Mouse (Mus musculus): ENCODE results near the gene M1ap. TPM values are rescaled to one million over a fixed set of nuclear protein-coding genes. Genes with fewer than 3 reads are reported as not detected.

Gene M1ap
- total and polyA plus RNA-seq, 2 experiments from 2014 or later = 1.2 TPM; not detected in 1

DNA sequence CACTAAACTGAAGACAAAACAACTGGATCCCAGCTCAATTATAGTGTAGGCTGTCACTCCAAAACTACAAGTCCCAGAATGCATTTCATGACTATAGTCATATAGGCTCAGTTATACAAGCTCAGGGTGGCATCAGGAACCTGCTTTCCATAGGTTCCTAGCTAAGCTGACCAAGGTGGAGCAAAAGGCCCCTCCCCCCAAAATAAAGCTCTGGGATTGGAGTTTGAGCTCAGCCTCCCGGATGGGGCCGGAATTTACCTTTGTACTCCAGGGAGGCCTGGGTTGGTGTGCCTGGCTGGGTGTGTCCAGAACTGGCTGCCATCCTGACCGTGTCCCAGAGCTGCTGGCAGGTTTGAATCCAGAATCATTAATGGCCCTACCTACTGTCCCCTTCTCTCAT is 111.1 kb downstream of the M1ap start, which contains the start of gene Dqx1:
Gene Dqx1 (plus strand): TSS at position 55 of the 400 bp plus-strand sequence.
- Histone ChIP-seq H3K9ac (replicated peaks; ENCODE audit: low read length, poor library complexity, severe bottlenecking) (no peak within 1 kb of the TSS), H3K4me1 (ENCODE audit: insufficient read depth, low read length) (peaks cover 10% of the 10 kb centered on the region), H3K36me3 (ENCODE audit: insufficient read depth, low read length) (peaks cover 8% of the 10 kb centered on the region), H3K9me3 (ENCODE audit: low read length) (no peaks in the 10 kb centered on the region), H3K27ac (ENCODE audit: low read depth, low read length) (no peak within 1 kb of the TSS), H3K4me2 (ENCODE audit: low read depth, low read length, poor library complexity, severe bottlenecking) (no peak within 1 kb of the TSS), H3K27me3 (ENCODE audit: insufficient read depth, low read length) (peaks cover 9% of the 10 kb centered on the region; the same call in 1 of the 2 replicates), H3K4me3 (ENCODE audit: low read depth, low read length) (no peak within 1 kb of the TSS)
- DNase-seq (ENCODE audit: low spot score) (peak; percentile 51), ATAC-seq (ENCODE audit: low FRiP score) (no peak)
- TF ChIP-seq CTCF (IDR thresholded peaks at IDR 0.05) = no peak
- 56% methylated on average over 3 of the region's 3 CpGs for WGBS

DNA sequence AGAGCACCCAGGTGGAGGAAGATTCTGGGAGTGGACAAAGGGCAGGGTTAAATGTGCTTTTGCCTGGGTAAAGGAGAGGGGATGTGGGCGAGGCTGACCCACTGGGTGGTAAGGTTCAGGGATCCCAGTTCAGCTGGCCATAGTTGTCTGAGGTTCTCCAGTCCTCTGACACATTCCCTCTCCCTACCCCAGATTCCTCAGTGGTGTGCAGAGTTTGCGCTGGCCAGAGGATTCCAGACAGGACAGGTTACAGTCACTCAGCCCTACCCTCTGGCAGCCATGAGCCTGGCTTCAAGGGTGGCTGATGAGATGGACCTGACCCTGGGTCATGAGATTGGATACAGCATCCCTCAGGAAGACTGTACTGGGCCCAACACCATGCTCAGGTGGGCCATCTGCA is 112.0 kb downstream of the M1ap start:
- ATAC-seq (ENCODE audit: low FRiP score) = no peak
- Histone ChIP-seq H3K27me3 (ENCODE audit: insufficient read depth, low read length) (peaks cover 18% of the 10 kb centered on the region), H3K4me2 (ENCODE audit: low read depth, low read length, poor library complexity, severe bottlenecking) (no peak overlapping the region), H3K4me1 (ENCODE audit: insufficient read depth, low read length) (peaks cover 10% of the 10 kb centered on the region), H3K27ac (ENCODE audit: low read depth, low read length) (no peak overlapping the region), H3K9me3 (ENCODE audit: low read length) (no peaks in the 10 kb centered on the region), H3K9ac (replicated peaks; ENCODE audit: low read length, poor library complexity, severe bottlenecking) (no peak overlapping the region), H3K36me3 (ENCODE audit: insufficient read depth, low read length) (peaks cover 8% of the 10 kb centered on the region), H3K4me3 (ENCODE audit: low read depth, low read length) (no peak overlapping the region)
- 70% methylated on average over 2 of the region's 2 CpGs for WGBS
- no peak for DNase-seq (ENCODE audit: low spot score)
- no peak for TF ChIP-seq CTCF (IDR thresholded peaks at IDR 0.05)

DNA sequence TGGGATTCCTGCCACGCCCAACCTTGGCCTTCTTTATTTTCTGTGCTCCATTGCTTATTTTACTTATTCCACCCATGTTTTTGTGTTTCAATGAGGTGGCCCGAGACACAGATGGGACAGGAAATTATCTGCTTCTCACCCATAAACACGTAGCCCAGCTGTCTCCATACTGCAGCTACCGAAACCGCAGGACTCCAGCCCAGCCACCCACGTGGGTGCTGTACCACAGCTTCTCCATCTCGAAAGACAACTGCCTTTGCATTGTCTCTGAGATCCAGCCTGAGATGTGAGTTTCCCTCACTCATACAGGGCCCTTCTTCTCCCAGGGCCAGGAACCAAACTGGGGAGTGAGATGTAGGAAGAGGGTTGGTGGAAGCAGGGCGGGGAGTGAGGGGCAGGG is 119.3 kb downstream of the M1ap start:
- WGBS = 43% methylated on average over 8 of the region's 8 CpGs
- H3K4me3 ChIP-seq (ENCODE audit: low read depth, low read length) = no peak overlapping the region
- peaks cover 78% of the 10 kb centered on the region for H3K27me3 ChIP-seq (ENCODE audit: insufficient read depth, low read length)
- H3K4me1 ChIP-seq (ENCODE audit: insufficient read depth, low read length) = peaks cover 3% of the 10 kb centered on the region; the same call in 1 of the 2 replicates
- no peaks in the 10 kb centered on the region for H3K36me3 ChIP-seq (ENCODE audit: insufficient read depth, low read length)
- ATAC-seq (ENCODE audit: low FRiP score) (no peak), DNase-seq (ENCODE audit: low spot score) (no peak)
- TF ChIP-seq CTCF (IDR thresholded peaks at IDR 0.05) = no peak
- no peak overlapping the region for H3K27ac ChIP-seq (ENCODE audit: low read depth, low read length)
- no peaks in the 10 kb centered on the region for H3K9me3 ChIP-seq (ENCODE audit: low read length)
- no peak overlapping the region for H3K4me2 ChIP-seq (ENCODE audit: low read depth, low read length, poor library complexity, severe bottlenecking)
- no peak overlapping the region for H3K9ac ChIP-seq (replicated peaks; ENCODE audit: low read length, poor library complexity, severe bottlenecking)

DNA sequence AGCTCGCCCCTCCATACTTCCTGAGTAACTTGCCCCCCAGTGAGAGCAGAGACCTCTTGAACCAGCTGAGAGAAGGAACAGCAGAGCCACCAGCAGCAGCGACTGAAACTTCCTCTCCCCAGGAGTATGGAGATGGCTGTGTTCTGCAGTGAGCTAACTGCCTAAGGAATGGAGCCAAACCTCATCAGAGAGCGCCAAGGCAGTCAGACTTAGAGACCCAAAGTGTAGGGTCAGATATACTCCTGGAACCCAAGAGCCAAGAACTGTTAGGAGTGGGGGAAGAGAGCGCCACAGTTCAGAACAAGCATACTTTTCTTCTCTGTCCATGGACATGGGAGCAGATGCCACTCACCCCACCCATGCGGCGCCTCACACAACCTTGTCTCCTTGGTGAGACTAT is 119.7 kb downstream of the M1ap start:
- 22% methylated on average over 6 of the region's 6 CpGs for WGBS
- Histone ChIP-seq H3K4me2 (ENCODE audit: low read depth, low read length, poor library complexity, severe bottlenecking) (no peak overlapping the region), H3K27me3 (ENCODE audit: insufficient read depth, low read length) (peaks cover 78% of the 10 kb centered on the region), H3K4me3 (ENCODE audit: low read depth, low read length) (no peak overlapping the region), H3K36me3 (ENCODE audit: insufficient read depth, low read length) (no peaks in the 10 kb centered on the region), H3K27ac (ENCODE audit: low read depth, low read length) (no peak overlapping the region), H3K9me3 (ENCODE audit: low read length) (no peaks in the 10 kb centered on the region), H3K4me1 (ENCODE audit: insufficient read depth, low read length) (peaks cover 3% of the 10 kb centered on the region; the same call in 1 of the 2 replicates), H3K9ac (replicated peaks; ENCODE audit: low read length, poor library complexity, severe bottlenecking) (no peak overlapping the region)
- ATAC-seq (ENCODE audit: low FRiP score) = no peak
- DNase-seq (ENCODE audit: low spot score) = no peak
- no peak for TF ChIP-seq CTCF (IDR thresholded peaks at IDR 0.05)

DNA sequence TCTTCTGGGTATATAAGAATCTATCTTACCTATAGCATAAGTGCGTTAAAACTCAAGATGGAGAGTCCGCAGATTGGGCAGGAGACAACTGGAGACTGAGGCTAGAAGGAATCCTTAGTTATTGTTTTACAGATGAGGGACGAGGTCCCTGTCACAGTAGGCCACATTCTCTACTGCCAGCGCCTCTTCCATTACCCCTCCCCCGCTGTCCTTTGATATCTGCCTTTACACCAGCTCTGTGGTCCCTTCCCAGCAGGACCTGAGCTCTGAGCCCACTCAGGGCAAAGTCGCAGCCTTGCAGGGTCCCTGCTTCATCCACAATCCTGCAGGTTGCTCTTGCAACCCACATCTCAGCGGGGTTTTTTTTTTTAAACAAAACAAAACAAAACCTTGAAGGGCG is 121.5 kb downstream of the M1ap start:
- 5% methylated on average over 8 of the region's 8 CpGs for WGBS
- H3K9ac ChIP-seq (replicated peaks; ENCODE audit: low read length, poor library complexity, severe bottlenecking) = no peak overlapping the region
- ATAC-seq (ENCODE audit: low FRiP score) (no peak), DNase-seq (ENCODE audit: low spot score) (no peak)
- no peak for TF ChIP-seq CTCF (IDR thresholded peaks at IDR 0.05)
- H3K9me3 ChIP-seq (ENCODE audit: low read length) = no peaks in the 10 kb centered on the region
- H3K4me2 ChIP-seq (ENCODE audit: low read depth, low read length, poor library complexity, severe bottlenecking) = no peak overlapping the region
- H3K4me1 ChIP-seq (ENCODE audit: insufficient read depth, low read length) = peaks cover 3% of the 10 kb centered on the region; the same call in 1 of the 2 replicates
- H3K27ac ChIP-seq (ENCODE audit: low read depth, low read length) = no peak overlapping the region
- no peaks in the 10 kb centered on the region for H3K36me3 ChIP-seq (ENCODE audit: insufficient read depth, low read length)
- no peak overlapping the region; the same call in 1 of the 2 replicates for H3K4me3 ChIP-seq (ENCODE audit: low read depth, low read length)
- peaks cover 86% of the 10 kb centered on the region for H3K27me3 ChIP-seq (ENCODE audit: insufficient read depth, low read length)

DNA sequence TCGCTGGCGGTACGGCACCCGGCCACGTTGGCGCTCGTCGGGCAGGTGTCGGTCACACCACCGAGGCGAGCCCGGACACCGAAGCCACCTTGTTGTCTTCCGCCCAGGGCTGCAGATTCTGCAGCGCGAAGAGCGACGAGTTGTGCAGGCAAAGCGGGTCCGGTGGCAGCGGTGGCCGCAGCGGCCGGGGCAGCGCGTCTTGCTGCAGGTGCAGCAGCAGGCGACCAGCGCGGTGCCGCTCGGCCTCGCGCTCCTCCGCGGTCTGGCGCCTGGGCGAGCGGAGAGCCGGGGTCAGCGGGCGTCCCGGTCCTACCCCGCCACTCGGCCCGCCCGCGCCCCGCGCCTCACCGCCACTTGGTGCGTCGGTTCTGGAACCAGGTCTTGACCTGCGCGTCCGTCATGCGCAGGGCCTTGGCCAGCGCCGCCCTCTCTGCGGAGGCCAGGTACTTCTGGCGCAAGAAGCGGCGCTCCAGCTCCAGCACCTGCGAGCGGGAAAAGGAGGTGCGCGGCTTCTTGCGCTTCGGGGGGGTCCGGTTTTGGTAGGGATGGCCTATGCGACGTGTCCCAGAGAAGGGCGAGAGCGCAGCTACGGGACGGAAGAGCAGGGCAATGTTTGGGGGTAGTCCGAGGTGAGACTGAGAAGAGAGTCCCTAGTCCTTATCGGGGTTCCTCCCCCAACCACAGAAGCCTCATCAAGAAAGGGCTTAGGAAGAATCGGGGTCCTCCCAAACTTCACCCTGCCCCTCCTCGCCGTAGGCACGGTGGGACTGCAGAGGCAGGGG is 122.2 kb downstream of the M1ap start:
- Histone ChIP-seq H3K4me2 (ENCODE audit: low read depth, low read length, poor library complexity, severe bottlenecking) (peak overlapping the region; percentile 16), H3K9ac (replicated peaks; ENCODE audit: low read length, poor library complexity, severe bottlenecking) (no peak overlapping the region), H3K4me1 (ENCODE audit: insufficient read depth, low read length) (peaks cover 3% of the 10 kb centered on the region; the same call in 1 of the 2 replicates), H3K9me3 (ENCODE audit: low read length) (no peaks in the 10 kb centered on the region), H3K4me3 (ENCODE audit: low read depth, low read length) (peak overlapping the region; percentile 12; the same call in 1 of the 2 replicates), H3K27me3 (ENCODE audit: insufficient read depth, low read length) (peaks cover 87% of the 10 kb centered on the region), H3K36me3 (ENCODE audit: insufficient read depth, low read length) (no peaks in the 10 kb centered on the region), H3K27ac (ENCODE audit: low read depth, low read length) (no peak overlapping the region)
- no peak for TF ChIP-seq CTCF (IDR thresholded peaks at IDR 0.05)
- WGBS = 1% methylated on average over 69 of the region's 81 CpGs
- ATAC-seq (ENCODE audit: low FRiP score) = no peak
- DNase-seq (ENCODE audit: low spot score) = no peak
